Mouse (Mus musculus): ENCODE measurements around the gene Plac8.

- TF ChIP-seq POLR2A (IDR thresholded peaks at IDR 0.05; ENCODE audit: low read depth, low read length) (no peak), CTCF (IDR thresholded peaks at IDR 0.05; ENCODE audit: extremely low read depth, insufficient read length, insufficient replicate concordance, low read depth, low read length) (no peak)
These were observed 20.1 kb downstream of the Plac8 start for GRCm38 (mm10) chr5:100551952-100552351.
